Mouse (Mus musculus): ENCODE measurements at regions not wholly inside any gene's neighbourhood (a gene's known extent, or its start where the extent isn't known, plus 50 kb on each side); places are given as distances from the start of the nearest gene placed in this dataset.

DNA sequence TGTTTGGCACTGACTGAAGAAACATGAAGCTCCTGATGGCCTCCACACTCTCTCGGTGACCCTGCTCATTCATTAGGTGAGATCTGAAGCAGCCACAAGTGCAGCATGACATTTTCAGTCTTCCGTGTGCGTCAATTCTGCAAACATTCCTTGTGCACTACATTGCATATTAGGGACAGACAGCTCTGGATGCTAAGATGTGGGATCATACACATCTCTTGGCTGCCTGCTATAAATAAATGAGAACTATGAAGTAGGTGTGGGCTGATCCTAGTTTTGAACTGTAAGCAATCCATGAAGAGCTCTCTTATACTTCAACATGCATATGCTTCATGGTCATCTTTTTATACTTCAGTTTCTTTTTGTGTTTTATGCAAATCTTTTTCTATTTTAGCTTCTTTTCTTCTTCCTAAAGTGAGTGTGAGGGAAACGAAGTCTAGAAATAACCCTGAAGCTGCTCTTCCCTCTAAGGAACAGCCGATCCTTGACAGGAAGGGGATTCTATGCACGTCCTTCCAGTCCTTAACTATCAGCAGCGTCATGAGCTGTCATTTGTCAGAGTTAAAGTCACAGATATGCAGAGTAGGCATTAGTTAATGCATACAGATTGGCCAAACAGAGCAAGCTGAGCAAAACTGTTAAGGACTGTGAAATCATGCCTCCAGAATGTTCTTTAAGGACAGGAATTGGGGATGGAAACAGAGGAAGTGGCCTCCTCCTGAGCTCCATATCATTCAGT is 104.1 kb upstream of the Rnaseh2b start:
- DNase-seq (ENCODE audit: low spot score), result no peak

DNA sequence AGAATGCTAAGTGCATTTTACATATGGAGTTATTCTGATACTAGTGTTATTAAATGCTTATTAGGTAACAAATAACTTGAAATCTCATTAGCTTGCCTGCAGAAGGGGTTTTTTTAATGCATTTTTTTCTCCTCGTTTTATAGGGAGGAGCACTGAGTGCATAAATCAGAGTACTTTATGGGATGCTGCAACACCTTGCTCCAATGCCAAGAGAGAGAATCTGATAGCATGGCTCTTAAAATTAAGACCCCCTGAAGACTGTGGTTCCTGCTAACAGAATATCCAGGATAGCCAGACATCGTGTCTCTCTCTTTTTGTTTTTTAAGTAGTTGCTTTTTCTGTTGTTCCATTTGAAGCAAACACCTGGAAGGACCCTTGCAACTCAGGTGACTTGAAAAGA is 100.8 kb upstream of the Rnaseh2b start:
- no peak for DNase-seq (ENCODE audit: low spot score)

DNA sequence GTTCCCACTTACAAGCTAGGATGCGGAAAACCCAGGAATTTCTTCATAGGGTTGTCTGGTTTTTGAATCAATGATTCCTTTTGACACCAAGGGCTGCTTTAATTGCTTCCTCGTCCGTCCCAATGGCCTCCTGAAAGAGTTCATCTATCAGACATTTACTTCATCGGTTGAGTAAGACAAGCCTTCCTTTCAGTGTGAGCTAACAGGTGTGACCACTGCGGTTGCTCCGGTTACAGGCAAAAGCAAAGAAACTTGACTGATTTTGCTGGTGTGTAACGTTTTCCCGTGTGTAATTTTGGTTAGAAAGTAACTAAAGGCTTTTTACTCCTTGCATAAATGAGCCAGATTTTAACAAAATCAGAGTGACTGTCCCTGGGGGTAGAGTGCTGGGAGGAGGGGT is 99.6 kb upstream of the Rnaseh2b start:
- no peak for DNase-seq (ENCODE audit: low spot score)

DNA sequence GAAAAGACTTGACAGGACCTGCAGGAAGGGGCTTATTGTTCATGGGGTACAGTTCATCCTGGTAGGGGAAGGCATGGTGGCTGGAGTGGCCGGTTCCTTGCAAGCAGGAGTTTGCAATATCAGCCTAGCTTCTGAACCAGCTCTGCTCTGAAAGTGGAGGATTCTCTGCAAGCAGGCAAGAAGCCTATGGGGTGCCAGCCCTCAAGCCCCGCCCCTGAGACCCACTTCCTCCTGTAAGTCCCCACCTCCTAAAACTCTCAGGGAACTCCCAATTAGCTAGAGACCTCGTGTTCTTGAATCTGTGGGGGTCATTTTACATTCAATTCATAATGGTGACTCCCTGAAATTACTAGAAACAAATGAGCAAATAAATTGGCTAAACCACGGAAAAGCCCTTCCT is 99.0 kb upstream of the Rnaseh2b start:
- DNase-seq (ENCODE audit: low spot score), result no peak

DNA sequence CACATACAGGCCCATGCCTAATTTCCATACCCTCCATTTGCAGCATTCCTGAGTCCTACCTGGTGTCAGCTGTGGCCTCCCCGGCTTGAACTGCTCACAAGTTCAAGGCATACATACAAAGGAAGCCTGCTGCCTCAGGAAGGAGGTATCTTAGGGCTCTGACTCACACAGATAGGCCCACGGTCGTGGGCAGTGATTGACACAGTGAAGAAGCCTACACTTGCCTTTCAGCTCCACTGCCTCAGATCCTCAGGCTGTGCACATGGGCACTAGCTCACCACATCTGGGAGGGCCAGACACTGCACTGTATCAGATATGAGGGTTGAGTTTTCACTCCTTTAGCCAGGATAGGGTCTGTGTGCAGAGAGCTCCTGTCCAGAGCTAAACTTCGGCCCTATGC is 95.6 kb upstream of the Rnaseh2b start:
- DNase-seq (ENCODE audit: low spot score), result no peak

DNA sequence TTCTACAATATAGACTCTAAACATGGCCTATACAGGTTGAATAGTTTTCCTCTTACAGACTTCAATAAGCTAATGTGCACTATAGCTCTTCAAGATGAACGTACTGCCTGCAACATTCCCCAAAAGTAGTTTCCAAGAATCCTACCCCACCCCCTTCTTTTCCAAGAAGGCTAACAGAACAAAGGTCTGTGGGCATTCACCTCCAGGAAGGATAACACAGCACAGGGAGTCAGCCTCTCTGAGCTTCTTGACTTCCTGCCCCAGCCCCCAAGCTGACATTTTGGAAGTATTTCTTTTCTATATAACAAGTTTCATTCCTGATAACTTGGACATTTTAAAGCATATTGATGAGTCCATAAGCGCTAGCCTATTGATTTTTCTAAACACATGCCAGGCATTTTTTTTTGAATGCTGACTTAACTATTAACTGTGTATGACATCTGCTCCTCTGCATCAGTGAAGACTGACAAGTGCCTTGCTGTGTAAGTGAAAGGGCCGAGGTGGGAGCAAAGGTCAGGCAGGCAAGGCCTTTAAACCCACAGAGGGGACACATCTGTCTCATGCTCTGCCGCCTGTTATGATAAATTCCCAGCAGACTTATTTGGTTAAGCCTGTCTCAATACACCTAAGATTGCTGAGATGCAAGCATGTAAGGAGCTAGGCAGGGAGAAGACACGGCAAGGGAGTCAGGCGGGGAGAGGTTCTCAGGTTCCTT is 93.8 kb upstream of the Rnaseh2b start:
- no peak for DNase-seq (ENCODE audit: low spot score)

DNA sequence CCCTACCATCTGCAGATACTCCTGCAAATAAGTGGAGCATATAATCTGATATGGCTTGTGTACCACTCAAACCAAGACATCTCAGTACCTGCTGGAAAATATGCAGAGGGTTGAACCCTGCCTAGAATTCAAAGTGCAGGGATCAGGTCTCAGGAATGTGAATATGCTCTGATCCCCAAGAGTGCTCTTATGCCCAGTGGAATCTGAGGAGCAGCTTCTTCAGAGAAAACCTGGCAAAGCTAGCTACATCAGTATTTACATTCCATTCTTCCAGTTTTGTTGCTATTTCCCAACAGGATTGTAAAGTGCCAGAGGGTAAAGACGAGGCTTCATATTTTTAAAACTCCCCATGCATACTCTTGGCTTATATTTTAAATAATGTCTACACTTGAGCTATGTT is 77.3 kb upstream of the Rnaseh2b start:
- DNase-seq (ENCODE audit: low spot score), result no peak

DNA sequence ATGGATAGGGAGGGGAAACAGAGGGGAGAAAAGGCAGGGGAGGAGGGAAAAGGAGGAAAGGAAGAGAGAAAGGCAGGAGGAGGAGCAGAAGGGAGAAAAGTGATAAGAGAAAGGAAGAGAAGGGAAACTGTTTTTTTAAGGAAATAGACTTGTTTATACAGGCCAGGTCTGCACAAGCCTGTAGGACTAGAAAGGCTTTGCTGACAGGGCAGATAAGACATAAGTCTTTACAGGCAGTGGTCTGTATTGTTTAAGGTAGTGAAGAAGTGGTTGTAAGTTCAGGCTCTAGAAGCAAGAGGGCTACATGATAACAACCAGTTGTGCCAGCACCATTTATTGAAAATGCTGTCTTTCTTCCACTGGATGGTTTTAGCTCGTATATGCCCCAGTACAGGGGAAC is 75.4 kb upstream of the Rnaseh2b start:
- no peak for DNase-seq (ENCODE audit: low spot score)

DNA sequence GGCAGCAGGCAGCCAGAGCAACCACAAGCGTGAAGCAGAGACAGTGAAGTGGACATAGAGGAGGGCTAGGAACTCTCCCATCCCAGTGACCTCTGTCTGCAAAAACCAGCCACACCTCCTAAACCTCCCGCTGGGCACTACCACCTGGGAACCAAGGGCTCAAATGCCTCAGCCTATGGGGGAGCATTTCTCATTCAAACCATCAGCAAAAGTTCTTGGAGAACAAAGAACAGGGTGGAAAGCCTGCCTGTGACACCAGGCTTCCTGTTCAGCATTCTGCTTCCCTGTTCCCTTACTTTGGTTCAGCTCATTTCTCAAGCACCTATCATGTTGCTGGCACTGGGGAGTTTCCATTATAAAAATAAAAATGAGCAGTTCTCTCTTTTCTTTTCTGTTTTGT is 74.4 kb upstream of the Rnaseh2b start:
- no peak for DNase-seq (ENCODE audit: low spot score)

DNA sequence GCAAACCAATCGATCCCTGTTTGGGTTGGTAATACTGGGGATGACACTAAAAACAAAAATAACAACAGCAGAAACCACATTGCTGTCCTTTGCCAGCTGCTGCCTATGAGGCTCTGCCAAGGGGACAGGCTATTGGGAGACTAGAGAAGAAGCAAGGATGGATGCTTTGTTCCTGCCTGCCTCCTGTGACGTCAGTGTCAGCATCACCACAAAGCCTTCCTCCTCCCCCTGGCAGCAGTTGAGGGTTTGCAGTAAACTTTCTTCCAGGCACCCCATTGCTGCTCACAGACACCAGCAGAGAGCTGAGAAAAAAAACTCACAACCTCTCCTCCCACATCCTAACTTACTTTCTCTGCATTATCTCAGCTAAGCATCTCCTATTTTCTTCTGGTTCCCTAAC is 73.7 kb upstream of the Rnaseh2b start:
- DNase-seq (ENCODE audit: low spot score), result no peak

DNA sequence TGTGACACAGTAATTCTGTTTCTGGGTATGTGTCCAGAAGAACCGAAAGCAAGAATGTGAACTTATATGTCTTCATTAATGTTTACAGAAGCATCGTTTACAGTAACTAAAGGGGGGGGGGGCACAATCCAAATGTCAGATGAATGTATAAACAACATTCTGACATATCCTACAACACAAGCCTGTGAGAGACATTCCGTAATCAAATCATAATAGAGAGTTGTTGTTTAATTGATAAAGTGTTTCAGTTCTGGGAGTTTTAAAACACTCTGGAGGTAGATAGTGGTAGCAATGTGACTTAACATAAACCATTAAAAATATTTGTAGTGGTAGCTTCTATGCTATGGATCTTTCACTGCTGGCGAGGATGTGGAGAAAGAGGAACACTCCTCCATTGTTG is 71.6 kb upstream of the Rnaseh2b start:
- no peak for DNase-seq (ENCODE audit: low spot score)
